Mouse (Mus musculus) forebrain, embryonic 10.5 days (tissue): ENCODE measurements at regions not wholly inside any gene's neighbourhood (a gene's known extent, or its start where the extent isn't known, plus 50 kb on each side); places are given as distances from the start of the nearest gene placed in this dataset.

Experiments
- DNase-seq: peaks from one replicate; pipeline ENCODE4 v3.0.0-alpha.2; 2017; ENCODE audit warnings: low spot score; ENCODE audit errors: extremely low spot score
- H3K27ac ChIP-seq: fragments of 300-500 bp; sonication (generic); 2 replicates; pipeline ENCODE4 v1.5.1; 2016; ENCODE audit warnings: mild to moderate bottlenecking
- H3K27me3 ChIP-seq: fragments of 300-500 bp; sonication (generic); 2 replicates; pipeline ENCODE4 v1.6.1; 2016; ENCODE audit warnings: mild to moderate bottlenecking; ENCODE audit not compliant: poor library complexity, severe bottlenecking
- H3K36me3 ChIP-seq: fragments of 300-500 bp; sonication (generic); replicated peaks from 2 replicates; pipeline ENCODE4 v1.6.1; 2016; ENCODE audit warnings: mild to moderate bottlenecking, moderate library complexity
- H3K4me1 ChIP-seq: fragments of 300-500 bp; sonication (generic); 2 replicates; pipeline ENCODE4 v1.6.1; 2016
- H3K4me3 ChIP-seq: fragments of 300-500 bp; sonication (generic); 2 replicates; pipeline ENCODE4 v1.5.1; 2016; ENCODE audit warnings: mild to moderate bottlenecking, moderate library complexity
- H3K9me3 ChIP-seq: fragments of 300-500 bp; sonication (generic); 2 replicates; pipeline ENCODE4 v1.6.1; 2016; ENCODE audit warnings: mild to moderate bottlenecking, moderate library complexity
- WGBS: fragments of 180-500 bp; shearing (Covaris S2); methylation state at CpG from one replicate; pipeline ENCODE4 v1.1.7; 2016; 5-methylcytosine and 5-hydroxymethylcytosine counted together

- no peak for DNase-seq
- Histone ChIP-seq H3K36me3 (no peaks in the 10 kb centered on the region), H3K4me3 (no peak overlapping the region), H3K27ac (peak overlapping the region; percentile 79; the same call in 1 of the 2 replicates), H3K9me3 (no peaks in the 10 kb centered on the region), H3K4me1 (peaks cover 61% of the 10 kb centered on the region), H3K27me3 (peaks cover 51% of the 10 kb centered on the region)
- WGBS, result 83% methylated on average over 8 of the region's 8 CpGs
These were observed 173.7 kb upstream of the Lmo4 start for GRCm38 (mm10) chr3:144378524-144379225.

- 39% methylated on average over 18 of the region's 18 CpGs for WGBS
- no peaks in the 10 kb centered on the region for H3K36me3 ChIP-seq
- H3K27ac ChIP-seq, result peak overlapping the region; percentile 79
- H3K9me3 ChIP-seq, result no peaks in the 10 kb centered on the region
- peaks cover 65% of the 10 kb centered on the region for H3K4me1 ChIP-seq
- peaks cover 48% of the 10 kb centered on the region for H3K27me3 ChIP-seq
- DNase-seq, result no peak
- H3K4me3 ChIP-seq, result no peak overlapping the region
These were observed 172.9 kb upstream of the Lmo4 start for GRCm38 (mm10) chr3:144377626-144378523.

GRCm38 (mm10) chr3:144376463-144377402, 171.7 kb upstream of the Lmo4 start:
- Histone ChIP-seq H3K4me1 (peaks cover 62% of the 10 kb centered on the region), H3K9me3 (no peaks in the 10 kb centered on the region), H3K4me3 (no peak overlapping the region), H3K27ac (no peak overlapping the region), H3K27me3 (peaks cover 42% of the 10 kb centered on the region), H3K36me3 (no peaks in the 10 kb centered on the region)
- 76% methylated on average over 15 of the region's 15 CpGs for WGBS
- DNase-seq, result no peak

DNA sequence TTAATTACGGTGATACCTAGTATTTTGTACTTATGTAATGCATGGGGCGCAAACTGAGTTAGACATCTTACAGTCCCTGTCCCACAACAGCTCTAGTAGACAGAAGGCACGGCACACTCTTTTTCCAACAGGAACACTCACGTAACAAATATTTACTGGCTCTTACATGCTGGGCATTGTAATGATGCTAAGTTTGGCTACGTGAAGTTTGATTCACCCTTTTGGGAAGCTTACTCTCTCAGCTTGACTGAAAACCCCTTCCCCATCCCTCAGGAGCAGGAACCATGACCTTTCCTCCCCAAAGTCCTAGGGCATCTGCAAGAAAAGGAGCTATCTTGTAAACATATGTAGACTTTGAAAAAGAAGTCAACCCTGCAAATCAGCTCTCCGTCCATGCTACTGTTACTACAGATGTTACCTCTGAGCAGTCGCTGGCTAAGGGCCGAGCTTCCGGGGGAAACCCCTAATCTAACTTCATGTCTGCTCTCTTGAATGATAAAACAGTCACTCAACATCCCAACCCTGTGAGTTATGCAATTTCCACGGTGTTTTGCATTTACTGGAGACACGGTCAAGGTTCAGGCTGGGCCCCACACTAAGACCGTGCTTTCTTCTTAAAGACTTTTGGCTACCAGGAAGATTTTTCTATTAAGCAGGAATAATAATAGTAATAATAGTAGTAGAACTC, 170.8 kb upstream of the Lmo4 start:
- Histone ChIP-seq H3K4me3 (no peak overlapping the region), H3K4me1 (peaks cover 53% of the 10 kb centered on the region), H3K36me3 (no peaks in the 10 kb centered on the region), H3K9me3 (no peaks in the 10 kb centered on the region), H3K27ac (no peak overlapping the region), H3K27me3 (peaks cover 38% of the 10 kb centered on the region; the same call in 1 of the 2 replicates)
- DNase-seq, result no peak
- WGBS, result 90% methylated on average over 12 of the region's 12 CpGs

DNA sequence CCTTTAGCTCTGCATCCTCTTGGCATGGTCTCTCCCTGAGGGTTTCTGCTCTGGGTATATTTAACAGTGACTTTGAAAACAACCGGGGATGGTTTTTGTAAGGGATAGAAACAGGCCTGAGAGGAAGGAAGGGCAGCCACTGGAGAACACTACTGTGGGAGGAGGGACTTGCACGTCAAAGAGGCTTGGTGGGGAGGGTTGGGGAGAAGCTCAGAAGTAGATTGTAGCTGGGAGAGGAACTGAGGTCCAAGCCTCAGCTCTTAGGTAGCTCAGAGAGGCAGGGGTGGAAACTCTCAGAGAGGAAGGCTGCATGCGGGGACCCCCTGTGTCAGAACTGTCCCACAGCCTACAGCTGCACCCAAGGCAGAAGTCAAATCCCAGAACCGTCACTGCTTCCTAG, 163.3 kb upstream of the Lmo4 start:
- no peaks in the 10 kb centered on the region for H3K36me3 ChIP-seq
- H3K4me1 ChIP-seq, result peaks cover 38% of the 10 kb centered on the region

DNA sequence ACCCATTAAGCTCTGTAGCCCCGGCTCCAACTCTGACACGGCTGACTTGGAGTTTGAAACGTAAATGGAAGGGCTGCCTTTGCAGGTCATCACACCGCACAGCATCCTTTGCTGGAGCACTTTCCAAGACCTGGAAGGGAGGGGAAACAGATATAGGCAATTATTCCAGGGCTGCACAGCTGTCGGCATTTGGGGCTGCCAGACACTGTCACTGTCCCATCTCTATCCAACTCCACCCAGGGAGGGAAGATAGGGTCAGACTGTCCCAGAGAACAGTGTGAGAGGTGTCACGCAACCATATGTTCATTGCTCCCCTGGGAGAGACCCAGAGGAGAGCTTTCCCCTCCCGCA, 162.7 kb upstream of the Lmo4 start:
- peaks cover 38% of the 10 kb centered on the region for H3K4me1 ChIP-seq
- no peaks in the 10 kb centered on the region for H3K36me3 ChIP-seq
- H3K27me3 ChIP-seq, result peaks cover 36% of the 10 kb centered on the region; the same call in 1 of the 2 replicates
- no peak for DNase-seq
- H3K9me3 ChIP-seq, result no peaks in the 10 kb centered on the region
- WGBS, result 16% methylated on average over 7 of the region's 7 CpGs
- H3K4me3 ChIP-seq, result peak overlapping the region; percentile 45
- peak overlapping the region; percentile 70 for H3K27ac ChIP-seq

More for the DNA sequence above, 163.3 kb upstream of the Lmo4 start:
- no peak for DNase-seq
- H3K4me3 ChIP-seq, result no peak overlapping the region
- H3K27ac ChIP-seq, result peak overlapping the region; percentile 70; the same call in 1 of the 2 replicates
- 53% methylated on average over 4 of the region's 4 CpGs for WGBS
- H3K27me3 ChIP-seq, result peaks cover 36% of the 10 kb centered on the region; the same call in 1 of the 2 replicates
- H3K9me3 ChIP-seq, result no peaks in the 10 kb centered on the region

GRCm38 (mm10) chr3:144366976-144367765, 162.2 kb upstream of the Lmo4 start:
- H3K4me1 ChIP-seq, result peaks cover 42% of the 10 kb centered on the region
- H3K36me3 ChIP-seq, result no peaks in the 10 kb centered on the region
- peak overlapping the region; percentile 70 for H3K27ac ChIP-seq
- peak overlapping the region; percentile 45 for H3K4me3 ChIP-seq
- H3K9me3 ChIP-seq, result no peaks in the 10 kb centered on the region
- DNase-seq, result peak; percentile 56
- WGBS, result 15% methylated on average over 22 of the region's 22 CpGs
- H3K27me3 ChIP-seq, result peaks cover 36% of the 10 kb centered on the region; the same call in 1 of the 2 replicates

DNA sequence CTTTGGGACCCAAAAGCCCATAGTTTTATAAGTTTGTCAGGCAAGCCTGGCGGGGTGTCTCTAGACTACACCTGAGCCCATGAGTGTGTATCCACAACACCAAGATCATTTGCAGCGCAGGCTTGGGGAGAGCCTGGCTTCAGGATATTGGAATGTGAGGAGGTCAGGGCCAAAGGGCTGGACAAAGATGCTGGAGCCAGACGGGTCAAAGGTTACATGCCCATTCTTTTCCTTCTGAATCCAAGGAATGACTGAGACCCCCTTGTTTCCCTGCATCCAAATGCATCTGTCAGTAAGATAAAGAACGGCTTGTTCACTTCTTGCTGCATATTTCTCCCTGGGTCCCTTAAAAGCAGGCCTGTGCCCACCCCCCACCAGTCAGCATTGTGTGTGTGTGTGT, 160.9 kb upstream of the Lmo4 start:
- H3K4me1 ChIP-seq, result peaks cover 42% of the 10 kb centered on the region
- H3K9me3 ChIP-seq, result no peaks in the 10 kb centered on the region
- H3K27me3 ChIP-seq, result peaks cover 36% of the 10 kb centered on the region; the same call in 1 of the 2 replicates
- no peak overlapping the region for H3K4me3 ChIP-seq
- DNase-seq, result no peak
- 36% methylated on average over 4 of the region's 4 CpGs for WGBS
- peak overlapping the region; percentile 53; the same call in 1 of the 2 replicates for H3K27ac ChIP-seq
- no peaks in the 10 kb centered on the region for H3K36me3 ChIP-seq

DNA sequence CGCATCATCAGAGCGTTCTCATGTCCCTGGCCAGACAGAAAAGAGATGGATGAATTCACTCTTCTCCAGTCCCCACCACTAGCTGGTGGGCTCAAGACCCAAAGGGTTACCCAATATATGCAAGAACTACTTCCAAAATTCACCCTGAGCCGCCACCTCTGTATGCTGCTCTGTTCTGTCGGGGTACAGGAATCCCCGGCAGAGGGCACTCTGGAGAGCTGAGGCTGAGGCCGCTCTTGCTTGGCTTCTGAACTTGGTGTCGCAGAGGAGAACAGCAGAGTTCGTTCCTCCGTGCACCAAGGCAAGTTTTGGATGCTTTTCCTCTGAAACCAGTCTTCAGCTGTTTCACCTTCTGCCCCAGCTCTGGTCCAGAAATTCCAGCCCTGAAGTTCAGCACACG, 157.5 kb upstream of the Lmo4 start:
- no peak for DNase-seq
- H3K4me1 ChIP-seq, result peaks cover 35% of the 10 kb centered on the region
- no peaks in the 10 kb centered on the region for H3K36me3 ChIP-seq
- H3K27ac ChIP-seq, result no peak overlapping the region
- peaks cover 15% of the 10 kb centered on the region; the same call in 1 of the 2 replicates for H3K27me3 ChIP-seq
- 57% methylated on average over 10 of the region's 10 CpGs for WGBS
- peaks cover 6% of the 10 kb centered on the region; the same call in 1 of the 2 replicates for H3K9me3 ChIP-seq
- H3K4me3 ChIP-seq, result no peak overlapping the region

- H3K27ac ChIP-seq, result no peak overlapping the region
- peaks cover 33% of the 10 kb centered on the region for H3K4me1 ChIP-seq
- 82% methylated on average over 4 of the region's 4 CpGs for WGBS
- no peak for DNase-seq
- peaks cover 15% of the 10 kb centered on the region; the same call in 1 of the 2 replicates for H3K27me3 ChIP-seq
- no peaks in the 10 kb centered on the region for H3K36me3 ChIP-seq
- peaks cover 6% of the 10 kb centered on the region; the same call in 1 of the 2 replicates for H3K9me3 ChIP-seq
- H3K4me3 ChIP-seq, result no peak overlapping the region
These were observed 156.4 kb upstream of the Lmo4 start for GRCm38 (mm10) chr3:144361203-144361978.

DNA sequence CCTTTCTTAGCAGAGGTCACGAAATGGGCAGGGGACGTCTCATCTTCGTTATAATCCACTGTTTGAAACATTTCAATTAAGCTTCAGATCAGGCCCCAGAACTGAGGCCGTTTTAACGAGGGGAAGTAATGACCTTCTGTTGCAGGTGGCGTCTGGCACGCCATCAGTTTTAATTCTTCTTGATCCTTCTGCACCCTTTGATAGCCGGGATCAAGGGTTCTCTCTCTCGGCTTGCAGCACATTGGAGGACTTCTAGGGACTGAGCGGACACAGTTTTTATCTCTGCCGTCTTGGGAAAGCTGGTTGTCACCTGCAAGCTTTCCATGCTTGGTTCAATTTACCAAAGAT, 151.9 kb upstream of the Lmo4 start:
- H3K27ac ChIP-seq, result no peak overlapping the region
- no peaks in the 10 kb centered on the region for H3K36me3 ChIP-seq
- no peak for DNase-seq
- H3K4me1 ChIP-seq, result peaks cover 13% of the 10 kb centered on the region
- peaks cover 6% of the 10 kb centered on the region; the same call in 1 of the 2 replicates for H3K9me3 ChIP-seq
- no peak overlapping the region for H3K4me3 ChIP-seq
- 53% methylated on average over 11 of the region's 11 CpGs for WGBS
- H3K27me3 ChIP-seq, result no peaks in the 10 kb centered on the region; the same call in 1 of the 2 replicates
